Mouse (Mus musculus) macrophage (primary cell): ENCODE measurements around the gene Olfr785. TPM values are rescaled to one million over a fixed set of nuclear protein-coding genes. Genes with fewer than 3 reads are reported as not detected.
"Not testable (repeated sequence)": the region's sequence is repeated elsewhere in the genome, so short reads cannot be mapped to it uniquely, and the experiment has no call there.

Source experiments
- H3K27ac ChIP-seq: fragments of 350-480 bp; formaldehyde crosslinking; 2 replicates; pipeline ENCODE4 v1.9.0; 2021
- H3K36me3 ChIP-seq: fragments of 350-480 bp; formaldehyde crosslinking; 2 replicates; pipeline ENCODE4 v1.9.0; 2021; ENCODE audit errors: inconsistent target
- H3K4me3 ChIP-seq: fragments of 350-480 bp; formaldehyde crosslinking; 2 replicates; pipeline ENCODE4 v1.9.0; 2021; ENCODE audit errors: inconsistent target
- H3K79me2 ChIP-seq: fragments of 350-480 bp; formaldehyde crosslinking; 2 replicates; pipeline ENCODE4 v1.9.0; 2021; ENCODE audit errors: inconsistent target
- WGBS: methylation state at CpG from one replicate; pipeline ENCODE4 v1.1.7; 2026; ENCODE audit warnings: inconsistent platforms; ENCODE audit not compliant: missing documents; 5-methylcytosine and 5-hydroxymethylcytosine counted together
- polyA plus RNA-seq: library from polyadenylated mRNA; stranded (reverse); fragments of 250-400 nt; gene quantifications from 3 replicates; pipeline ENCODE4 v1.2.4, GENCODE M21; 2018; ENCODE audit warnings: inconsistent platforms
- total RNA-seq, 78 experiments: library from RNA; depleted of rRNA; stranded (reverse); fragments of 250-400 nt; gene quantifications; 1 replicate in 9 of 78; 2 replicates in 24 of 78; 3 replicates in 43 of 78; 4 replicates in 2 of 78; pipeline ENCODE4 v1.2.4; 2018; ENCODE audit warnings: inconsistent platforms in 56 of 78

The Olfr785 gene
- total RNA-seq (2018; cell fraction: chromatin; rRNA removed) = not detected
- not detected for total RNA-seq (2018; cell fraction: cytosol; rRNA removed)
- total RNA-seq (2018; cell fraction: nucleus; rRNA removed) = not detected
- polyA plus RNA-seq = not detected in 3 replicates

DNA sequence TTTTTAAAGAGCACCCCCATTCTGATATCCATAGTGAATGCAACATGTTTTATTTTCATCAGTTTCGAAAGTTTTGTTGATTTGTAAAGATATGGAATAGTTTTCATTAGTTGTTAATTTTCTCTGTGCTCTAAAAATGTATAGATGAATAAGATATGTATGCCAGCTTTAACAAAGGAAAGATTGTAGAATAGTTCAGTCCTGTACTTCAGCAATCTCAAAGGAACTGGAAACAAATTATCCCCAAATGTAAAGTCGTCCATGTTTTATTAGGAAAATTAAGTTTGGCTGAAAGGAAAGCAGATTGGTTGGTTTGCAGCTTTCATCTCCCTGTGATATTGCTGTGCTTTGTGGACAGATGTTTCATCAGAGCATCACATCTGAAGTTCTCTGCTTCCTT lies at the start of gene Olfr785:
Gene Olfr785, plus strand, starts transcription at position 301 of the 400 bp plus-strand sequence.
- Histone ChIP-seq H3K4me3 (no peak within 1 kb of the TSS), H3K79me2 (no peaks in the 10 kb centered on the region), H3K36me3 (no peaks in the 10 kb centered on the region), H3K27ac (no peak within 1 kb of the TSS)
- 79% methylated on average over 2 of the region's 2 CpGs for WGBS

- H3K79me2 ChIP-seq, H3K27ac ChIP-seq, H3K36me3 ChIP-seq, H3K4me3 ChIP-seq: not testable (repeated sequence)
- 83% methylated on average over 4 of the region's 4 CpGs for WGBS
These were observed 48.7 kb upstream of the Olfr785 start for GRCm38 (mm10) chr10:129356496-129356895.

DNA sequence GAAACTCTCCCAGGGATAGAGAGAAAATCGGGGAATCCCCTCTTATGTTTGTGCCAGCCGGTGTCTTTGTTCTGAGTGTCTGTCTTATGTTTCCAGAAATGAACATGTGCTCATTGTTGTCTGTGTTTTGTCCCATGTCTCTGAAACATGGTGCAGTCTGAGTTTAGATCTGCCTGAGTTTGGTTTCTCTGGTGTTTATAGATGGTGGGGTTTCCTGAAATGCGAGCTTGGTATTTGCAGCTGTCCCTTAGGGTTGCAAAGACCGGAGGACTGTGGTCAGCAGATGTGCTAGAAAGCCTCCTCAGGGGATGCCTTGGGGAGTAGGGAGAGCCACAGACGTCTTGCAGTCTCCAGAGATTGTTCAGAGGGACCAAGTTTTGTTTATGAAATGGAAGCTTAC lies 47.9 kb upstream of the Olfr785 start:
- Histone ChIP-seq H3K79me2 (no peaks in the 10 kb centered on the region), H3K27ac (no peak overlapping the region), H3K4me3 (no peak overlapping the region), H3K36me3 (no peaks in the 10 kb centered on the region)
- WGBS = 77% methylated on average over 5 of the region's 5 CpGs

DNA sequence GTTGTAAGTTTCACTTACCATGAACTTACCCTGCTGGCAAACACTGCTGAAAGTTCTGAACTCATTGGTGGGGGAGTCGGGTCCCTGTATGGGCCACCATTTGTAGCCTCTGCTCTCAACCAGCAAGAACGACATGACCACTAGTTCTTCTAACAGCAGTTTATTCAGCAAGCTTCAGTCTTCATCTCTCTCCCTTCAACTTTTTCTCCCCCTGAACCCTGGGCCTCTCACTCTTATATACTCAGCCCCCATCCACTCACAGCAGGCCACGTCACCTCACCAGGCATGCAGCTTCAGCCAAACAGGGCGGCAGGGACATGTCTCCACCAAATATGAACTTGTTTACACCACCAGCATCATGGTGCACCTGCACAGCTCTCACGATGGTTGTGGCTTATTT lies 31.2 kb upstream of the Olfr785 start:
- H3K36me3 ChIP-seq, H3K27ac ChIP-seq, H3K79me2 ChIP-seq, H3K4me3 ChIP-seq: not testable (repeated sequence)
- 86% methylated on average over 4 of the region's 5 CpGs for WGBS

- no peak within 1 kb of the TSS for H3K27ac ChIP-seq
- no peaks in the 10 kb centered on the region for H3K36me3 ChIP-seq
- no peak within 1 kb of the TSS for H3K4me3 ChIP-seq
- H3K79me2 ChIP-seq = no peaks in the 10 kb centered on the region
These were observed 21.4 kb upstream of the Olfr785 start, which contains the start of gene Olfr784 for GRCm38 (mm10) chr10:129383783-129384182. Olfr784 (plus strand) TSS chr10:129384083.

- WGBS = 56% methylated on average over 5 of the region's 5 CpGs
- no peaks in the 10 kb centered on the region for H3K36me3 ChIP-seq
- no peak overlapping the region for H3K4me3 ChIP-seq
- no peaks in the 10 kb centered on the region for H3K79me2 ChIP-seq
- H3K27ac ChIP-seq = no peak overlapping the region
These were observed 4.3 kb upstream of the Olfr785 start for GRCm38 (mm10) chr10:129400892-129401291.

- no peak within 1 kb of the TSS for H3K4me3 ChIP-seq
- no peak within 1 kb of the TSS for H3K27ac ChIP-seq
- no peaks in the 10 kb centered on the region for H3K79me2 ChIP-seq
- H3K36me3 ChIP-seq = no peaks in the 10 kb centered on the region
These were observed 21.8 kb downstream of the Olfr785 start, which contains the start of gene Olfr786 for GRCm38 (mm10) chr10:129427006-129427405. Olfr786 (plus strand) TSS chr10:129427306.

Other genes starting within 250 kb of the Olfr785 start
- not detected in 3 replicates for gene Olfr771, start 240.7 kb upstream of the Olfr785 start, polyA plus RNA-seq
- gene Olfr772, start 227.5 kb upstream of the Olfr785 start, polyA plus RNA-seq = not detected in 3 replicates
- not detected in 3 replicates for gene Olfr773, start 218.0 kb upstream of the Olfr785 start, polyA plus RNA-seq
- not detected in 3 replicates for gene Olfr774, start 169.2 kb upstream of the Olfr785 start, polyA plus RNA-seq
- not detected in 3 replicates for gene Olfr775, start 157.0 kb upstream of the Olfr785 start, polyA plus RNA-seq
- gene Olfr776, start 146.3 kb upstream of the Olfr785 start, polyA plus RNA-seq = not detected in 3 replicates
- gene Olfr777, start 133.9 kb upstream of the Olfr785 start, polyA plus RNA-seq = not detected in 3 replicates
- gene Olfr780, start 87.3 kb upstream of the Olfr785 start, polyA plus RNA-seq = not detected in 3 replicates
- gene Olfr781, start 76.6 kb upstream of the Olfr785 start, polyA plus RNA-seq = not detected in 3 replicates
- not detected in 3 replicates for gene Olfr782, start 56.6 kb upstream of the Olfr785 start, polyA plus RNA-seq
- not detected in 3 replicates for gene Olfr784, start 21.3 kb upstream of the Olfr785 start, polyA plus RNA-seq
- not detected in 3 replicates for gene Olfr786, start 21.9 kb downstream of the Olfr785 start, polyA plus RNA-seq
- gene Olfr787, start 56.4 kb downstream of the Olfr785 start, polyA plus RNA-seq = not detected in 3 replicates
- not detected in 3 replicates for gene Olfr788, start 65.6 kb downstream of the Olfr785 start, polyA plus RNA-seq
- gene Olfr789, start 79.3 kb downstream of the Olfr785 start, polyA plus RNA-seq = not detected in 3 replicates
- not detected in 3 replicates for gene Olfr790, start 93.1 kb downstream of the Olfr785 start, polyA plus RNA-seq
- not detected in 3 replicates for gene Olfr791, start 116.4 kb downstream of the Olfr785 start, polyA plus RNA-seq
- gene Olfr792, start 133.7 kb downstream of the Olfr785 start, polyA plus RNA-seq = not detected in 3 replicates
- not detected in 3 replicates for gene Olfr794, start 162.2 kb downstream of the Olfr785 start, polyA plus RNA-seq
- not detected in 3 replicates for gene Olfr796, start 207.1 kb downstream of the Olfr785 start, polyA plus RNA-seq
- not detected in 3 replicates for gene Olfr798, start 222.5 kb downstream of the Olfr785 start, polyA plus RNA-seq
- not detected in 3 replicates for gene Olfr799, start 232.1 kb downstream of the Olfr785 start, polyA plus RNA-seq